Mouse (Mus musculus) forebrain, postnatal 0 days (tissue): ENCODE measurements around the gene H2-T22. TPM values are rescaled to one million over a fixed set of nuclear protein-coding genes. Genes with fewer than 3 reads are reported as not detected.

ENCODE experiments used
- ATAC-seq: fragments of 200-750 bp; cut with Nextera tagmentation; 2 replicates; pipeline ENCODE4 v1.8.0; 2017; ENCODE audit warnings: mild to moderate bottlenecking, moderate library complexity
- DNase-seq: peaks from one replicate; pipeline ENCODE4 v3.0.0-alpha.2; 2015
- H3K27ac ChIP-seq: fragments of 300-500 bp; sonication (generic); 2 replicates; pipeline ENCODE4 v1.5.1; 2014; ENCODE audit warnings: low read depth, mild to moderate bottlenecking, antibody characterized with exemption, low read length, moderate library complexity, mixed read lengths
- H3K27me3 ChIP-seq: fragments of 300-500 bp; sonication (generic); 2 replicates; pipeline ENCODE4 v1.6.1; 2014; ENCODE audit warnings: mild to moderate bottlenecking, low read length, mixed read lengths; ENCODE audit not compliant: insufficient read depth
- H3K36me3 ChIP-seq: fragments of 300-500 bp; sonication (generic); 2 replicates; pipeline ENCODE4 v1.6.1; 2014; ENCODE audit warnings: mild to moderate bottlenecking, moderate library complexity; ENCODE audit not compliant: insufficient read depth
- H3K4me1 ChIP-seq: fragments of 300-500 bp; sonication (generic); 2 replicates; pipeline ENCODE4 v1.6.1; 2014; ENCODE audit warnings: antibody characterized with exemption; ENCODE audit not compliant: insufficient read depth
- H3K4me2 ChIP-seq: fragments of 300-500 bp; sonication (generic); 2 replicates; pipeline ENCODE4 v1.6.1; 2014; ENCODE audit warnings: low read depth, mild to moderate bottlenecking, moderate library complexity
- H3K4me3 ChIP-seq: fragments of 300-500 bp; sonication (generic); 2 replicates; pipeline ENCODE4 v1.5.1; 2014; ENCODE audit warnings: low read depth, low read length, mixed read lengths
- H3K9ac ChIP-seq: fragments of 300-500 bp; sonication (generic); 2 replicates; pipeline ENCODE4 v1.6.1; 2014; ENCODE audit warnings: mild to moderate bottlenecking
- H3K9me3 ChIP-seq: fragments of 300-500 bp; sonication (generic); 2 replicates; pipeline ENCODE4 v1.6.1; 2016; ENCODE audit warnings: low read length
- CTCF ChIP-seq: sonication (generic); IDR thresholded peaks from 2 replicates; pipeline ENCODE4 v1.5.1; 2016; ENCODE audit warnings: antibody characterized with exemption, control low read depth, low read depth
- WGBS: fragments of 180-500 bp; shearing (Covaris S2); extraction: QIAGEN DNeasy Blood & Tissue Kit; methylation state at CpG from one replicate; pipeline ENCODE4 v1.1.7; 2014; 5-methylcytosine and 5-hydroxymethylcytosine counted together
- polyA plus RNA-seq: library from polyadenylated mRNA; unstranded; fragments of >200 nt; fragmentation: Nextera tagmentation; extraction: Ambion mirVana; gene quantifications from 2 replicates; pipeline ENCODE4 v1.2.1, GENCODE M21; 2015
- total RNA-seq: library from RNA; depleted of rRNA; stranded (reverse); fragments of >200 nt; gene quantifications from 2 replicates; pipeline ENCODE4 v1.2.3, GENCODE M21; 2014; rRNA removed

Gene H2-T22
- total and polyA plus RNA-seq, 2 experiments from 2014 or later: 6.5 to 13.1 TPM

GRCm38 (mm10) chr17:35994175-35994878 lies 48.2 kb downstream of the H2-T22 start:
- 4% methylated on average over 31 of the region's 31 CpGs for WGBS
- Histone ChIP-seq H3K36me3 (peaks cover 8% of the 10 kb centered on the region), H3K9me3 (no peaks in the 10 kb centered on the region), H3K27ac (peak overlapping the region; percentile 73), H3K4me3 (peak overlapping the region; percentile 51), H3K9ac (peak overlapping the region; percentile 65), H3K4me1 (peaks cover 4% of the 10 kb centered on the region; the same call in 1 of the 2 replicates), H3K4me2 (peak overlapping the region; percentile 58), H3K27me3 (no peaks in the 10 kb centered on the region)
- peak; percentile 71 for ATAC-seq
- DNase-seq: peak; percentile 89
- TF ChIP-seq CTCF: no peak

GRCm38 (mm10) chr17:35993675-35994074 lies 48.9 kb downstream of the H2-T22 start:
- peak; percentile 99 for TF ChIP-seq CTCF
- Histone ChIP-seq H3K4me1 (peaks cover 4% of the 10 kb centered on the region; the same call in 1 of the 2 replicates), H3K9me3 (no peaks in the 10 kb centered on the region), H3K4me3 (peak overlapping the region; percentile 51), H3K27me3 (no peaks in the 10 kb centered on the region), H3K27ac (peak overlapping the region; percentile 50; the same call in 1 of the 2 replicates), H3K36me3 (peaks cover 14% of the 10 kb centered on the region), H3K9ac (no peak overlapping the region), H3K4me2 (peak overlapping the region; percentile 58)
- DNase-seq (peak; percentile 94), ATAC-seq (peak; percentile 82)
- 6% methylated on average over 17 of the region's 17 CpGs for WGBS

GRCm38 (mm10) chr17:35991781-35992180 lies 50.8 kb downstream of the H2-T22 start:
- Histone ChIP-seq H3K27ac (no peak overlapping the region), H3K9me3 (no peaks in the 10 kb centered on the region), H3K4me3 (no peak overlapping the region), H3K4me1 (peaks cover 4% of the 10 kb centered on the region; the same call in 1 of the 2 replicates), H3K27me3 (no peaks in the 10 kb centered on the region), H3K36me3 (peaks cover 32% of the 10 kb centered on the region), H3K9ac (no peak overlapping the region), H3K4me2 (no peak overlapping the region)
- ATAC-seq (no peak), DNase-seq (no peak)
- no peak for TF ChIP-seq CTCF
- WGBS: 56% methylated on average over 10 of the region's 10 CpGs

Other genes starting within 250 kb of the H2-T22 start
- gene Ier3, start 221.1 kb downstream of the H2-T22 start, total RNA-seq: 8.9 and 9.0 TPM in 2 replicates
- 13.0 and 13.1 TPM in 2 replicates for gene Ier3, start 221.1 kb downstream of the H2-T22 start, polyA plus RNA-seq
- gene Flot1, start 219.5 kb downstream of the H2-T22 start, total RNA-seq: 90.4 and 103 TPM in 2 replicates
- 104 and 113 TPM in 2 replicates for gene Flot1, start 219.5 kb downstream of the H2-T22 start, polyA plus RNA-seq
- gene Tubb5, start 204.4 kb downstream of the H2-T22 start, total RNA-seq: 3,707 and 3,724 TPM in 2 replicates
- gene Tubb5, start 204.4 kb downstream of the H2-T22 start, polyA plus RNA-seq: 2,151 and 2,226 TPM in 2 replicates
- 15.3 and 20.4 TPM in 2 replicates for gene Mdc1, start 201.2 kb downstream of the H2-T22 start, total RNA-seq
- 3.0 and 4.4 TPM in 2 replicates for gene Mdc1, start 201.2 kb downstream of the H2-T22 start, polyA plus RNA-seq
- gene Nrm, start 181.4 kb downstream of the H2-T22 start, total RNA-seq: 6.1 and 9.7 TPM in 2 replicates
- 13.1 and 15.6 TPM in 2 replicates for gene Nrm, start 181.4 kb downstream of the H2-T22 start, polyA plus RNA-seq
- 29.5 and 38.9 TPM in 2 replicates for gene Ppp1r18, start 177.2 kb downstream of the H2-T22 start, total RNA-seq
- gene Ppp1r18, start 177.2 kb downstream of the H2-T22 start, polyA plus RNA-seq: 22.3 and 23.3 TPM in 2 replicates
- 33.0 and 33.2 TPM in 2 replicates for gene Dhx16, start 162.9 kb downstream of the H2-T22 start, total RNA-seq
- 21.8 and 22.1 TPM in 2 replicates for gene Dhx16, start 162.9 kb downstream of the H2-T22 start, polyA plus RNA-seq
- 31.6 and 32.8 TPM in 2 replicates for gene 2310061I04Rik, start 145.3 kb downstream of the H2-T22 start, total RNA-seq
- gene 2310061I04Rik, start 145.3 kb downstream of the H2-T22 start, polyA plus RNA-seq: 56.7 and 66.3 TPM in 2 replicates
- 206 and 218 TPM in 2 replicates for gene Atat1, start 132.7 kb downstream of the H2-T22 start, total RNA-seq
- gene Atat1, start 132.7 kb downstream of the H2-T22 start, polyA plus RNA-seq: 371 and 379 TPM in 2 replicates
- gene Mrps18b, start 126.4 kb downstream of the H2-T22 start, total RNA-seq: 34.5 and 44.5 TPM in 2 replicates
- 65.5 and 69.7 TPM in 2 replicates for gene Mrps18b, start 126.4 kb downstream of the H2-T22 start, polyA plus RNA-seq
- gene Ppp1r10, start 126.3 kb downstream of the H2-T22 start, total RNA-seq: 42.9 and 60.2 TPM in 2 replicates
- gene Ppp1r10, start 126.3 kb downstream of the H2-T22 start, polyA plus RNA-seq: 23.2 and 32.5 TPM in 2 replicates
- 55.9 and 60.4 TPM in 2 replicates for gene Abcf1, start 73.0 kb downstream of the H2-T22 start, total RNA-seq
- gene Abcf1, start 73.0 kb downstream of the H2-T22 start, polyA plus RNA-seq: 89.0 and 101 TPM in 2 replicates
- gene Gnl1, start 62.9 kb downstream of the H2-T22 start, total RNA-seq: 86.2 and 115 TPM in 2 replicates
- 63.1 and 83.4 TPM in 2 replicates for gene Gnl1, start 62.9 kb downstream of the H2-T22 start, polyA plus RNA-seq
- gene Prr3, start 62.5 kb downstream of the H2-T22 start, total RNA-seq: 38.4 and 49.8 TPM in 2 replicates
- gene Prr3, start 62.5 kb downstream of the H2-T22 start, polyA plus RNA-seq: 83.1 and 93.9 TPM in 2 replicates
- gene H2-T24, start 22.2 kb downstream of the H2-T22 start, total RNA-seq: 0.33 and 1.0 TPM in 2 replicates
- gene H2-T24, start 22.2 kb downstream of the H2-T22 start, polyA plus RNA-seq: 1.6 and 4.7 TPM in 2 replicates
- 9.0 and 10.2 TPM in 2 replicates for gene H2-T23, start 9.9 kb downstream of the H2-T22 start, total RNA-seq
- gene H2-T23, start 9.9 kb downstream of the H2-T22 start, polyA plus RNA-seq: 6.4 and 6.9 TPM in 2 replicates
- 0.31 TPM in 1 of 2 replicates, not detected in the other for gene Gm6034, start 214 bp upstream of the H2-T22 start, total RNA-seq
- not detected in 2 replicates for gene Gm6034, start 214 bp upstream of the H2-T22 start, polyA plus RNA-seq
- gene Gm11127, start 15.6 kb upstream of the H2-T22 start, total RNA-seq: 0.15 TPM in 1 of 2 replicates, not detected in the other
- not detected in 2 replicates for gene Gm11127, start 15.6 kb upstream of the H2-T22 start, polyA plus RNA-seq
- gene Gm19684, start 78.9 kb upstream of the H2-T22 start, total RNA-seq: not detected in 2 replicates
- not detected in 2 replicates for gene Gm19684, start 78.9 kb upstream of the H2-T22 start, polyA plus RNA-seq
- gene Gm7030, start 86.7 kb upstream of the H2-T22 start, total RNA-seq: not detected in 2 replicates
- not detected in 2 replicates for gene Gm7030, start 86.7 kb upstream of the H2-T22 start, polyA plus RNA-seq
- gene Gm8909, start 125.8 kb upstream of the H2-T22 start, total RNA-seq: not detected in 2 replicates
- not detected in 2 replicates for gene Gm8909, start 125.8 kb upstream of the H2-T22 start, polyA plus RNA-seq
- not detected in 2 replicates for gene H2-T3, start 147.5 kb upstream of the H2-T22 start, total RNA-seq
- not detected in 2 replicates for gene H2-T3, start 147.5 kb upstream of the H2-T22 start, polyA plus RNA-seq
- gene Rpp21, start 215.3 kb upstream of the H2-T22 start, total RNA-seq: 39.2 and 58.2 TPM in 2 replicates
- 139 and 159 TPM in 2 replicates for gene Rpp21, start 215.3 kb upstream of the H2-T22 start, polyA plus RNA-seq
- 27.1 and 27.8 TPM in 2 replicates for gene Trim39, start 229.5 kb upstream of the H2-T22 start, total RNA-seq
- 7.9 and 11.2 TPM in 2 replicates for gene Trim39, start 229.5 kb upstream of the H2-T22 start, polyA plus RNA-seq
- gene H2-M10.2, start 243.7 kb upstream of the H2-T22 start, total RNA-seq: not detected in 2 replicates
- gene H2-M10.2, start 243.7 kb upstream of the H2-T22 start, polyA plus RNA-seq: not detected in 2 replicates